Mouse (Mus musculus) E14TG2a.4 (cell line): ENCODE measurements at regions not wholly inside any gene's neighbourhood (a gene's known extent, or its start where the extent isn't known, plus 50 kb on each side); places are given as distances from the start of the nearest gene placed in this dataset.

ENCODE experiments used
- CTCF ChIP-seq: conservative IDR thresholded peaks from 2 replicates; pipeline ENCODE4 v1.5.1; 2014; ENCODE audit warnings: low read length
- NANOG ChIP-seq: IDR thresholded peaks from 2 replicates; pipeline ENCODE4 v1.6.1; 2014; ENCODE audit warnings: borderline replicate concordance, low read length, mixed read lengths
- POU5F1 ChIP-seq: IDR thresholded peaks from 2 replicates; pipeline ENCODE4 v1.6.1; 2014; ENCODE audit warnings: low read length, borderline replicate concordance

GRCm38 (mm10) chr5:118400926-118401325, 155.9 kb downstream of the 2410131K14Rik start:
- TF ChIP-seq CTCF (no peak), POU5F1 (no peak), NANOG (no peak)
